Mouse (Mus musculus) kidney, postnatal 25 days (tissue): Measurements from ENCODE around the gene Zfp213.
"Not testable (repeated sequence)": the region's sequence is repeated elsewhere in the genome, so short reads cannot be mapped to it uniquely, and the experiment has no call there.

ENCODE experiments used
- DNase-seq, 2 experiments: peaks; one replicate each; pipeline ENCODE4 v3.0.0; 2021; ENCODE audit warnings: mixed read lengths in 2 of 2

Gene Zfp213

DNA sequence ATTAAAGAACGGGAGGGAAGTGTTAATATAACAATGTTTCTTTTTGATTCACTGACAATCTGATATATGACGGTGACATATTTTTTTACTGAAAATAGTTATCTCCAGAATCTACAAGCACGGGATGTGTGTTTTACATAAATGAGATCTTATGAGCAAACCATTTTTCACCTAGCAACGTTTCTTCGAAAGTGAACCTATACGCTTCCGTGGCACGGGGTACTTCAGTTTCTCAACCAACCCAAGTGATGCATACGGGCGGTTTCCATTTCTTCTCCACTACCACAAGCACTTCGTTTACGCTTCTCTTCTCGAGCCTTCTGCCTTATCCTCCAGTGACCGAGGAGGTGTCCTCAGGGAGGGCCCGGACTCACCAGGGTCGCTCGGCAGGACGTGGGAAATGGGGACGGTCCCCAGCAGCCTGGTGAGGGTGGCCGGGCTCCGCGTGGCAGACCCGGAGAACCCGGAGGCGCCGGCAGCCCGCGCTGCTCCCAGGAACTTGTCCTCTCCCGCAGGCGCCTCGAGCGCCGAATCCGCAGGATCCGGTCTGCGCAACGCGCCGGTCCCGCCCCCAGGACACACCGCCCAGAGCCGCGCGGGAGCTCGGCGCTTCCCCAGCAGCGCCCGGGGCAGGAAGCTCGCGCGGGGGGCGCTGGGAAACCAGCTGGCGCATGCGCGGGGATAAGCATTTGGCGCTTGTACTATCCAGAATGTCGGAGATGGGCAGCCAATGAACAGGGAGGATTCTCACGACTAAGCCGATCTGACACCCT, at the start of gene Zfp213:
Gene Zfp213 (minus strand): TSS at position 644 of the 773 bp plus-strand sequence.
- DNase-seq: peak; percentile 94 to 97

DNA sequence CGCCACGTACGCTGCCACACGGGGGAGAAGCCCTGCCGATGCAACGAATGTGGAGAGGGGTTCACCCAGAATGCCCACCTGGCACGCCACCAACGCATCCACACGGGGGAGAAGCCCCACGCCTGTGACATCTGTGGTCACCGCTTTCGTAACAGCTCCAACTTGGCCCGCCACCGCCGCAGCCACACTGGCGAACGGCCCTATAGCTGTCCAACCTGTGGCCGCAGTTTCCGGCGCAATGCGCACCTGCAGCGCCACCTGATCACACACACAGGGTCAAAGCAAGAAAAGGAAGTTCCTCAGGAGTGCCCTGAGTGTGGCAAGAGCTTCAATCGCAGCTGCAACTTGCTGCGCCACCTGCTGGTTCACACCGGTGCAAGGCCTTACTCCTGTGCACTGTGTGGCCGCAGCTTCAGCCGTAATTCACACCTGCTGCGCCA, 46.3 kb upstream of the Zfp213 start:
- DNase-seq: peak; percentile 74 to 79

- no peak for DNase-seq
These were observed 45.6 kb upstream of the Zfp213 start for GRCm38 (mm10) chr17:23609612-23610011.

- no peak for DNase-seq
These were observed 41.2 kb upstream of the Zfp213 start for GRCm38 (mm10) chr17:23605220-23605619.

DNA sequence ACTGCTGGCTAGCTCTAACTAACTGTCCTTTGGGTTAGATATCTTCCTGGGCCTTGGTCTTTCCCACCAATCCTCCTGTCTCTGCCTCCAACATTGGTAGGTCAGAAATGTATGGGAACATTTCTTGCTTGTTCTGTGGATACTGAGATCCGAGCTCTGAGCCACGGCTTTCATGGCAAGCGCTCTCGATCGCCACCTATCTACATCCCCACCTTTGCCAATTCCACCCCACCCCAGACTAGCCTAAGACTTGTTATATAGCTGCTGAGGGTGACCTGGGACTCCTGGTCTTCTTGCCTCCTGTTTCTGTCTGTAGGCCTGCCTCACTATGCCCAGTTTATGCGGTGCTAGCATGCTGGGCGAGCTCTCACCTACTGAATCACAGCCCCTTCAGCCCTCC, 40.4 kb upstream of the Zfp213 start:
- DNase-seq: no peak

DNA sequence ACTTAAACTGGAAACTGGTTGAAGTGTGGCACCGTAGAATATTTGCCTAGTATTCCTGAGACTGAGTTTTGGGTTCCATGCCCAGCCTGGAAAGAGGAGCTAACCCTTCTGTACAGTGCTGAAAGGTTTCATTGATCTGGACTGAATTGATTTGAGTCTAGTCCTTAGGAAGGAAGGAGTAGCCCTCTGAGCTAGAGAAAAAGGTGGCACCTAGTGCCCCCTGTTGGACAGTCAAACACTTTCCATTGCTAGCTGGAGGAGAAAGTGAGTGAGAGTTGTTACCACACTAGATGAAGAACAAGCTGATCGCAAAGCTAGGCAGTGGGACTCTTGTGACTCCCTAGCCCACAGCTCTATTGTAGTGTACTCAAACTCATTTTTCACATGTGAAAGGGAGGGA, 39.5 kb upstream of the Zfp213 start:
- DNase-seq: peak in 1 of 2 experiments; percentile 12

GRCm38 (mm10) chr17:23603077-23603476, 39.0 kb upstream of the Zfp213 start:
- DNase-seq: no peak

DNA sequence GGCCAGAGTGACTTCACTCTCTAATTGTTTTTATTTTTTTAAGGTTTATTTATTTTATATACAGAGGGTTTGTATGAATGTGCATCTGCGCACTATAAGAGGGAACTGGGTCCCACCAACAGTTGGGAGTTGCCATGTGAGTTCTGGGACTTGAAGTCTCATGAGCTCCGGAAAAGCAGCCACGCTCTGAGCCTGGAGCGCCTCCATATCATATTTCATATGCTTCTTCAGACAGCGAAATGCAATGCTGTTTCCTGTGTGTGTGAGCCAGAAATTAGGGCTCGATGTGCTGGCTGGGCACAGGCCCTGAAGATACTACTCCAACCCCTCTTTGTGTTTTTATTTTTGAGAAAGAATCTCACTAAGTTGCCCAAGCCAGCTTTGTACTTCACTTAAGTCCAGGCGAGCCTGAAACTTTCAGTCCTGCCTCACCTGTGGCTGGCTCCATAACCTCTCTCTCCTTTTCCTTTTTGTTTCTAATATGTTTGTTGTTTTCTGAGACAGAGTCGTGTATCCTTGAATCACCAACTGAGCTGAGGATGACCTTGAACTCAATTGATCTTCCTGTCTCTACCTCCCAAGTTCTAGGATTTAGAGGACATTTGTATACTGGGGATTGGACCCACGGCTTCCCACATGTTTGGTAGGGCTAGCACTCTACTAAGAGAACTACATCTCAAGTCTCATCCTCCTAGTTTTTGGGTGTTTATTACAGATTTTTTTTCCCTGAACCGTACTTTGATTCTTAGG, 38.0 kb upstream of the Zfp213 start:
- DNase-seq: no peak

- DNase-seq: no peak
These were observed 36.9 kb upstream of the Zfp213 start, which contains the start of gene Zscan10 for GRCm38 (mm10) chr17:23600641-23601622. Gene Zscan10 (plus strand): TSS chr17:23600856.

- DNase-seq: peak in 1 of 2 experiments; percentile 30
These were observed 35.6 kb upstream of the Zfp213 start for GRCm38 (mm10) chr17:23599605-23600063.

- peak; percentile 88 to 95 for DNase-seq
These were observed 34.8 kb upstream of the Zfp213 start, which contains the start of gene Zfp13 for GRCm38 (mm10) chr17:23598582-23599552. Gene Zfp13 (minus strand): TSS chr17:23599487.

- not testable (repeated sequence) for DNase-seq
These were observed 31.1 kb upstream of the Zfp213 start for GRCm38 (mm10) chr17:23595139-23595538.

DNA sequence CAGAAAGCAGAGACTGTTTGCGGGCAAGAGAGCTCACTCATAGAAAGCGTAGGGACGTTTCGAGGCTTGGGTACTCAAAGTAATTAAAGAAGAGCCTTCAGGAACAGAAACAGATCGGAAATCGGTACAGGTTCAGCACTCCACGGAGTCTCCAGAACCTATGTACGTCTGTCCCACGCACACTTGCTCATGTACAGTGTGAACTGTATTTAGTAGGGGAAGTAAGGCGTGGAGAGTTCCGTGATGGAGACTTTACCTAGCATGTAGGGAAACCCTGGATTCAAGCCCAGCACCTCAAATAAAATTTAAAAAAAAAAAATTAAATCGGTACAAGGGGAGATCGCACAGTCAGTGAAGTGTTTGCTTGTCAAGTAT, 28.9 kb upstream of the Zfp213 start:
- no peak for DNase-seq

GRCm38 (mm10) chr17:23592208-23592925, 28.3 kb upstream of the Zfp213 start:
- peak; percentile 99 for DNase-seq

- DNase-seq: no peak
These were observed 23.2 kb upstream of the Zfp213 start for GRCm38 (mm10) chr17:23587253-23587652.

- peak; percentile 60 for DNase-seq
These were observed 21.9 kb upstream of the Zfp213 start for GRCm38 (mm10) chr17:23585721-23586491.

DNA sequence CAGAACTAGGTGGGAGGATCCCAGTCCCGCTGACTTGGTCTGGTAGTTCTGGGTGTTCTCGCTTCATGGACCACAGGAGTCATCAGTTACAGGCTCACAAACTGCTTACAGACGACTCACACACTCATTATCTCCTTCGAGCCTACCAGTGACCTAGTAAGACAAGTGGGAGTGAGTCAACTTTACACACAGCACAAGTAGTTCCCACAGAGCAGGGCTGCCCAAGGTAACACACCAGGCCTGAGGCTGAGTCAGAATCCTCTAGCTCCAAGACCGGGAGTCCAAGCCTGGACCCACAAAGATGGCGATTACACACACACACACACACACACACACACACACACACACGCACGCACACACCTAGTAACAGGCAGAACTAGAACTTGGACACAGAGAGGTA, 20.7 kb upstream of the Zfp213 start:
- no peak for DNase-seq

- no peak for DNase-seq
These were observed 12.0 kb upstream of the Zfp213 start for GRCm38 (mm10) chr17:23575951-23576552.

GRCm38 (mm10) chr17:23574130-23574529, 10.1 kb upstream of the Zfp213 start:
- no peak for DNase-seq
